Mouse (Mus musculus) ES-E14 (cell line): ENCODE results near the gene Fmn2.

Experiments used
- HCFC1 ChIP-seq: IDR thresholded peaks from 2 replicates; pipeline ENCODE4 v1.6.1; 2012; ENCODE audit warnings: low read length, inconsistent platforms, borderline replicate concordance; ENCODE audit not compliant: insufficient read depth
- ZNF384 ChIP-seq: IDR thresholded peaks from 2 replicates; pipeline ENCODE4 v1.6.1; 2012; ENCODE audit warnings: low read depth, low read length, inconsistent platforms

- TF ChIP-seq HCFC1 (no peak), ZNF384 (no peak)
Observed at GRCm38 (mm10) chr1:174600041-174600440, 98.4 kb downstream of the Fmn2 start.
